Mouse (Mus musculus): ENCODE data around the gene Scrn2. TPM values are rescaled to one million over a fixed set of nuclear protein-coding genes. Genes with fewer than 3 reads are reported as not detected.
A peak's percentile ranks its signal among the peaks of the same experiment; 100 is the strongest.

Gene Scrn2
- polyA plus RNA-seq, 1 experiment from 2014 or later, result 8.6 TPM

- no peak for ATAC-seq (ENCODE audit: low read depth)
- H3K4me3 ChIP-seq (ENCODE audit: low read depth, low read length), result no peak within 1 kb of the TSS
- no peak within 1 kb of the TSS for H3K4me2 ChIP-seq (ENCODE audit: low read depth, low read length)
- H3K36me3 ChIP-seq (ENCODE audit: control insufficient read depth, insufficient read depth, low read length), result no peaks in the 10 kb centered on the region
- H3K4me1 ChIP-seq (ENCODE audit: control insufficient read depth, insufficient read depth, low read length), result no peaks in the 10 kb centered on the region
- no peaks in the 10 kb centered on the region for H3K9me3 ChIP-seq (ENCODE audit: control insufficient read depth, low read length)
- peaks cover 10% of the 10 kb centered on the region for H3K27me3 ChIP-seq (ENCODE audit: control insufficient read depth, insufficient read depth, low read length)
- H3K27ac ChIP-seq (ENCODE audit: low read depth, low read length), result no peak within 1 kb of the TSS
- WGBS, result 42% methylated on average over 8 of the region's 8 CpGs
- H3K9ac ChIP-seq (replicated peaks; ENCODE audit: low read depth, low read length), result no peak within 1 kb of the TSS
Measured at GRCm38 (mm10) chr11:97013121-97013670, 16.5 kb upstream of the Scrn2 start, which contains the start of gene Sp6. Gene Sp6, plus strand, starts transcription at chr11:97013394.

- under 1% methylated on average over 36 of the region's 36 CpGs for WGBS
- Histone ChIP-seq H3K4me2 (ENCODE audit: low read depth, low read length) (no peak overlapping the region; the same call in 1 of the 2 replicates), H3K4me3 (ENCODE audit: low read depth, low read length) (peak overlapping the region; percentile 22), H3K27ac (ENCODE audit: low read depth, low read length) (no peak overlapping the region), H3K9me3 (ENCODE audit: control insufficient read depth, low read length) (no peaks in the 10 kb centered on the region), H3K9ac (replicated peaks; ENCODE audit: low read depth, low read length) (no peak overlapping the region), H3K27me3 (ENCODE audit: control insufficient read depth, insufficient read depth, low read length) (peaks cover 48% of the 10 kb centered on the region), H3K36me3 (ENCODE audit: control insufficient read depth, insufficient read depth, low read length) (no peaks in the 10 kb centered on the region), H3K4me1 (ENCODE audit: control insufficient read depth, insufficient read depth, low read length) (peaks cover 9% of the 10 kb centered on the region; the same call in 1 of the 2 replicates)
- ATAC-seq (ENCODE audit: low read depth), result no peak
Measured at GRCm38 (mm10) chr11:97017696-97018582, 11.8 kb upstream of the Scrn2 start.

GRCm38 (mm10) chr11:97018583-97019344, 11.0 kb upstream of the Scrn2 start:
- Histone ChIP-seq H3K4me2 (ENCODE audit: low read depth, low read length) (peak overlapping the region; percentile 34), H3K4me1 (ENCODE audit: control insufficient read depth, insufficient read depth, low read length) (peaks cover 9% of the 10 kb centered on the region; the same call in 1 of the 2 replicates), H3K27ac (ENCODE audit: low read depth, low read length) (no peak overlapping the region), H3K9ac (replicated peaks; ENCODE audit: low read depth, low read length) (peak overlapping the region; percentile 39; the same call in 1 of the 2 replicates), H3K36me3 (ENCODE audit: control insufficient read depth, insufficient read depth, low read length) (no peaks in the 10 kb centered on the region), H3K4me3 (ENCODE audit: low read depth, low read length) (peak overlapping the region; percentile 22), H3K9me3 (ENCODE audit: control insufficient read depth, low read length) (no peaks in the 10 kb centered on the region), H3K27me3 (ENCODE audit: control insufficient read depth, insufficient read depth, low read length) (peaks cover 55% of the 10 kb centered on the region)
- no peak for ATAC-seq (ENCODE audit: low read depth)
- under 1% methylated on average over 54 of the region's 68 CpGs for WGBS

- H3K4me3 ChIP-seq (ENCODE audit: low read depth, low read length), result no peak overlapping the region
- H3K27ac ChIP-seq (ENCODE audit: low read depth, low read length), result no peak overlapping the region
- peaks cover 56% of the 10 kb centered on the region for H3K27me3 ChIP-seq (ENCODE audit: control insufficient read depth, insufficient read depth, low read length)
- H3K4me2 ChIP-seq (ENCODE audit: low read depth, low read length), result no peak overlapping the region
- H3K4me1 ChIP-seq (ENCODE audit: control insufficient read depth, insufficient read depth, low read length), result peaks cover 9% of the 10 kb centered on the region; the same call in 1 of the 2 replicates
- WGBS, result 1% methylated on average over 13 of the region's 13 CpGs
- no peak for ATAC-seq (ENCODE audit: low read depth)
- H3K9me3 ChIP-seq (ENCODE audit: control insufficient read depth, low read length), result no peaks in the 10 kb centered on the region
- H3K36me3 ChIP-seq (ENCODE audit: control insufficient read depth, insufficient read depth, low read length), result no peaks in the 10 kb centered on the region
- H3K9ac ChIP-seq (replicated peaks; ENCODE audit: low read depth, low read length), result no peak overlapping the region
Measured at GRCm38 (mm10) chr11:97019345-97019708, 10.4 kb upstream of the Scrn2 start.

- H3K4me1 ChIP-seq (ENCODE audit: control insufficient read depth, insufficient read depth, low read length), result peaks cover 13% of the 10 kb centered on the region; the same call in 1 of the 2 replicates
- no peaks in the 10 kb centered on the region for H3K36me3 ChIP-seq (ENCODE audit: control insufficient read depth, insufficient read depth, low read length)
- no peak for ATAC-seq (ENCODE audit: low read depth)
- no peak overlapping the region for H3K9ac ChIP-seq (replicated peaks; ENCODE audit: low read depth, low read length)
- 1% methylated on average over 26 of the region's 27 CpGs for WGBS
- no peaks in the 10 kb centered on the region for H3K9me3 ChIP-seq (ENCODE audit: control insufficient read depth, low read length)
- peaks cover 54% of the 10 kb centered on the region for H3K27me3 ChIP-seq (ENCODE audit: control insufficient read depth, insufficient read depth, low read length)
- H3K4me2 ChIP-seq (ENCODE audit: low read depth, low read length), result peak overlapping the region; percentile 63; the same call in 1 of the 2 replicates
- peak overlapping the region; percentile 41 for H3K4me3 ChIP-seq (ENCODE audit: low read depth, low read length)
- no peak overlapping the region for H3K27ac ChIP-seq (ENCODE audit: low read depth, low read length)
Measured at GRCm38 (mm10) chr11:97021121-97021765, 8.5 kb upstream of the Scrn2 start.

GRCm38 (mm10) chr11:97021873-97022484, 7.8 kb upstream of the Scrn2 start:
- H3K27me3 ChIP-seq (ENCODE audit: control insufficient read depth, insufficient read depth, low read length), result peaks cover 50% of the 10 kb centered on the region
- H3K4me2 ChIP-seq (ENCODE audit: low read depth, low read length), result peak overlapping the region; percentile 63
- H3K9ac ChIP-seq (replicated peaks; ENCODE audit: low read depth, low read length), result peak overlapping the region; percentile 51; the same call in 1 of the 2 replicates
- H3K4me1 ChIP-seq (ENCODE audit: control insufficient read depth, insufficient read depth, low read length), result peaks cover 13% of the 10 kb centered on the region; the same call in 1 of the 2 replicates
- 1% methylated on average over 50 of the region's 50 CpGs for WGBS
- peak overlapping the region; percentile 41 for H3K4me3 ChIP-seq (ENCODE audit: low read depth, low read length)
- no peaks in the 10 kb centered on the region for H3K9me3 ChIP-seq (ENCODE audit: control insufficient read depth, low read length)
- H3K36me3 ChIP-seq (ENCODE audit: control insufficient read depth, insufficient read depth, low read length), result no peaks in the 10 kb centered on the region
- peak; percentile 70 for ATAC-seq (ENCODE audit: low read depth)
- H3K27ac ChIP-seq (ENCODE audit: low read depth, low read length), result no peak overlapping the region

GRCm38 (mm10) chr11:97024977-97025376, 4.8 kb upstream of the Scrn2 start:
- no peak overlapping the region for H3K4me2 ChIP-seq (ENCODE audit: low read depth, low read length)
- H3K27me3 ChIP-seq (ENCODE audit: control insufficient read depth, insufficient read depth, low read length), result peaks cover 32% of the 10 kb centered on the region
- H3K9me3 ChIP-seq (ENCODE audit: control insufficient read depth, low read length), result no peaks in the 10 kb centered on the region
- H3K9ac ChIP-seq (replicated peaks; ENCODE audit: low read depth, low read length), result no peak overlapping the region
- 28% methylated on average over 10 of the region's 10 CpGs for WGBS
- peaks cover 8% of the 10 kb centered on the region; the same call in 1 of the 2 replicates for H3K4me1 ChIP-seq (ENCODE audit: control insufficient read depth, insufficient read depth, low read length)
- H3K27ac ChIP-seq (ENCODE audit: low read depth, low read length), result no peak overlapping the region
- no peaks in the 10 kb centered on the region for H3K36me3 ChIP-seq (ENCODE audit: control insufficient read depth, insufficient read depth, low read length)
- no peak overlapping the region for H3K4me3 ChIP-seq (ENCODE audit: low read depth, low read length)
- ATAC-seq (ENCODE audit: low read depth), result no peak

- Histone ChIP-seq H3K36me3 (ENCODE audit: control insufficient read depth, insufficient read depth, low read length) (no peaks in the 10 kb centered on the region), H3K27me3 (ENCODE audit: control insufficient read depth, insufficient read depth, low read length) (peaks cover 26% of the 10 kb centered on the region), H3K27ac (ENCODE audit: low read depth, low read length) (no peak overlapping the region), H3K4me3 (ENCODE audit: low read depth, low read length) (peak overlapping the region; percentile 17; the same call in 1 of the 2 replicates), H3K9me3 (ENCODE audit: control insufficient read depth, low read length) (no peaks in the 10 kb centered on the region), H3K4me2 (ENCODE audit: low read depth, low read length) (peak overlapping the region; percentile 43), H3K4me1 (ENCODE audit: control insufficient read depth, insufficient read depth, low read length) (peaks cover 8% of the 10 kb centered on the region; the same call in 1 of the 2 replicates), H3K9ac (replicated peaks; ENCODE audit: low read depth, low read length) (0 out of 2 replicates have a peak overlapping the region, but pooled peaks have one; percentile 12)
- ATAC-seq (ENCODE audit: low read depth), result 0 out of 2 replicates have a peak, but pooled peaks have one; percentile 12
- WGBS, result under 1% methylated on average over 17 of the region's 17 CpGs
Measured at GRCm38 (mm10) chr11:97025721-97026344, 3.9 kb upstream of the Scrn2 start.

Data from neural tube, embryonic 14.5 days (tissue).